Mouse (Mus musculus) c-Kit-negative CD71-positive TER-119-positive erythroid progenitor cells, embryonic 14.5 days (primary cell): ENCODE measurements at regions not wholly inside any gene's neighbourhood (a gene's known extent, or its start where the extent isn't known, plus 50 kb on each side); places are given as distances from the start of the nearest gene placed in this dataset.
A peak's percentile ranks its signal among the peaks of the same experiment; 100 is the strongest.

Experiments used
- DNase-seq: peaks from one replicate; pipeline ENCODE4 v3.0.0-alpha.2; 2013; ENCODE audit warnings: low read depth, low spot score

DNA sequence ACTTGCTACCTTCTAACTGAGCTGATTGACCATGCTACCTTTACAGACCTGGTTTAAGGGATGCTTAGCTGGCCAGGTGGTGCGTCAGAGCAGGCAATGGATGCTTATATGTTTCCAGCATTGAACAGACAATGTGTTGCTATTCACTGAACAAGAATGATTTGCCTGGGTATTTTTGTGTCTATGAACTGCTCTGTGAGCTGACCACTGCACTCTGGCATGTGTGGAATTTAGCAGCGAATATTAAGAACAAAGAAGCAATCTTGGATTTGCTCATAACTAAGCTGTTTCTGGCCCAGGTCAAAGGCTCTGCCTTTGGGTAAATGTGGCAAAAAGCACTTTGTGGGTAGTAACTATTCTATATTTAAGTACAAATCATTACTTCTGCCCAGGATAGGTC, 58.3 kb upstream of the Ccdc39 start:
- no peak for DNase-seq

DNA sequence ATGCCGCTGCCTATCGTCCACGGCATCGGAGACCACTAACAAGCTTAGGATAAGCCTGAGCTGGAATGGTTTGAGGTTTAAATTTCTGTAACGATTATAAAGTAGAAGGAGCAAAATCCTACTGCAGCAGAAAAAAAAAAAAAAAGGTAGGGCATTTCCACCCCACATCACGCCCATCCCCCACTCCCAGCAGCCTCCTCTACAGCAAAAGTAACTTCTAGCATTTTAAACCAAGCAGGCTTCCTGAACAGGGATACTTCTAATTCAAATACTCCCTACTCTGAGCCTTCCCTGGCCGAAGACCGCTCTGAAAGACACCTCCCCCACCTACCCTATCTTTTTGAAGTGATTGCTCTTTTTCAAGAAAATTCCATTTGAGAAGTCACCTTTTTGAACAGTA, 59.2 kb upstream of the Ccdc39 start:
- DNase-seq, result no peak

DNA sequence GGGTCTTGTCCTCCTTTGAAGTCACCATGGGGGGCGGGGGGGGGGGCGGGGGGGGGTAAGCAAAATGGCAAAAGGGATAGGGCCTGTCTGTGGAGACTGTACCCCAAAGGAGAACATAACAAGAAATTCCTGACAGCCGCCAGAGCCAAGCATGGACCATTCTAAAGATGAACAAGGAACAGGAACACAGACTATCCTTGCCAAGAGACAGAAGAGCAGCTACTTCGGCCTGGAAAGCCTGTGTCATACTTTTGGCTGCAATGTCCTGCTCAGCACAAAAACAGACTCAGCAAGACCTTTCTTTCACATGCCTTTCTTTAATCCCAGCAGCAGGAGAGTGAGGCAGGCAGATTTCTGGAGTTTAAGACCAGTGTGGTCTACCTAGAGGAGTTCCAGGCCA, 59.7 kb upstream of the Ccdc39 start:
- DNase-seq, result no peak

DNA sequence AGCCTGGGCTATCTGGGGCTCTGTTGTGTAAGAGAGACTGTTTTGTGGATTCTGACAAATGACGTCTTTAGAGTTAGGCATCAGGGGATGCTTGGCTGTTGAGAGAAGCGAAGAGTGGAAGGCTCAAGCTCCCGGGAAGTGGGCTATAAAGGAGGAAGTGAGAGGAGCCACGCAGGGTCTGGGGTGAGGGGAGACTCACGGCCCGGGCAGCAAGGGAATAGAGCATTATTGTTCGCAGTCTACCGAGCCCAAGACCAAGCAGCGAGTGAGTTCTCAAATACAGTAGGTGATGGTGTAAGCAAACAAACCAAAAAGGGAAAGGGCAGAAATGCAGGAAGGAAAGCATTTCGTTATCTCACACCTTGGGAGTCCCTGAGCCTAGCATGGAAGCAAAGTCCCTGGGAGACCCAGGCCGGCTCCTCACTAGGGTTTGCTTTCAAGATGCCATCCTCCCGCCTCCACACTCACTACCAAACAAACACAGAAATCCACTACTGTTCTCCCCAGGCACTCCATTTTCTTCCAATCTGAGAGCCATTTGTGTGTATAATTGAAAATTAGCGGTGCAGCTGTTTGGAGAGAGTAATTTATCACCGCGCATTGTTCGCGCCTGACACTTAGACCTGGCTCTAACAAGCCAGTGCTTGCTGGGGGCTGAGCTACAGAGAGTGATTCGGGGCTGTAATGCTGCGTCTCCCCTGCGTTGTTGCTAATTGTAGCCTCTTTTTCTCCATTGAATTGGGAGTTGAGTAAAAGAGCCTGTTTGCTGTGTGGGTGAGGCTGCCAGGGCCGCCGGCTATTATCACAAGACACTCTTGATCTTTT, 61.0 kb upstream of the Ccdc39 start:
- no peak for DNase-seq

DNA sequence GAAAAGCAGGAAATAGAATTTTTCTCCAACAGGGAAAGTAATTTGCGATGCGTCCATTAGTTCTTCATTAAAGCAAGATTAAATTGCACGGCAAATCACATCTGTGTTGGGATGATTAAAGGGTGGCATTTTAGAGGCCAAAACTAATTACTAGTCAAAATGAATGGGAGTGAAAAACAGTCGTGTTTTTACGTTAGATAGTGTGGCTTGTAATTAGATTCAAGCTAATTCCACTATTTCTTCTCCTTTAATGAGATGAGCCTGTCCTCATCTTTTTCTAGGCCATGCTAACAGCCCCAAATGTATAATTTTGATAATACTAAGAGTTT, 61.5 kb upstream of the Ccdc39 start:
- no peak for DNase-seq

DNA sequence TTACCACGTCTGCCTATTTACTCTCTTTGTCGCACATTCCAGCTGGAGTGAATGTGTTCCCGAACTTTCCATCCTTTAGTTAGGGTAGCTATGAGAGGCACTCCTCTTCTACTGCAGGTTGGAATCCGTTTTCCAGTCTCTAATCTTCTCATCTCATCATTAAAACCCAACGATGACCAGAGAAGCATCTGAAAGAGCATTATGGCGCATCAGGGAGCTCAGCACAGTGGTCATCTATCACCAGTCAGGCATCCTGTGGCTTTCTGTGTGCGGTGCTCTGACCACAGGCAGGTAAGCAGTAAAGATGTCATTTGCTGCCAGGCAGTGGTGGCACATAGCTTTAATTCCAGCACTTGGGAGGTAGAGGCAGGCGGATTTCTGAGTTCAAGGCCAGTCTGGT, 63.0 kb upstream of the Ccdc39 start:
- DNase-seq, result no peak

DNA sequence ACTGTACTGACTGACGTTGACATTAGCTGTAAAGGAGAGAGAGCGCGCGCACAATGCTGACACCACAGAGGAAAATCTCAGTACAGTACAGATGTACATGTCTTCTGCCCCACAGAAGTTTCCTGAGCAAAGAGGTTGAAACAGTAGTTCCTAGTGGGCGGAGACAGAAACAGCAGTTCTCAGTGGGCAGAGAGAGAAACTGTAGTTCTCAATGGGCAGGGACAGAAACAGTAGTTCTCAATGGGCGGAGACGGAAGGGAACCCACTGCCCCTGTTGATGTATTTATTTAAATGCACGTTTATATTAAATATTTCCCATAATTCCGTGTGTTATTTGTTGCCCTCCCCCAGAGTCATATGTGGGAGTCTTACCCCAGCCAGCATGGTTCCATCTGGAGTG, 67.4 kb upstream of the Ccdc39 start:
- DNase-seq, result no peak

DNA sequence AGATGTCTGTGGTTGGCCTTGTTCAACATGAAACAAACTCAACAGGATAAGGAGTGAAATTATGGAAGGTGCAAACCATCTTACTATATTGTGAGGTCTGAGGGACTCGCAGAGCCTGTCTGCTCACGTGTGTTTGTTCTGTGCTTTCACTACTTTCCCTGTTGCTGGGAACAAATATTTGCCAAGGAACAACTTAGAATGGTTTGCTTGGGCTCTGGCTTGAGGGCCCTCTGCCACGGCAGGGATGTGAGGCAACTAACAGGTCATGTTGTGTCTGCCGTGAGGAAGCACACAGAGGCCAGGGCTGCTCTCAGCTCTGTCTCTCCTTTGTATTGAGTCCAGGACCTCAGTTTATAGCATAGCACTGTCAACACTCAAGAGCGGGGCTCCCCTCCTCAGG, 69.4 kb upstream of the Ccdc39 start:
- no peak for DNase-seq

DNA sequence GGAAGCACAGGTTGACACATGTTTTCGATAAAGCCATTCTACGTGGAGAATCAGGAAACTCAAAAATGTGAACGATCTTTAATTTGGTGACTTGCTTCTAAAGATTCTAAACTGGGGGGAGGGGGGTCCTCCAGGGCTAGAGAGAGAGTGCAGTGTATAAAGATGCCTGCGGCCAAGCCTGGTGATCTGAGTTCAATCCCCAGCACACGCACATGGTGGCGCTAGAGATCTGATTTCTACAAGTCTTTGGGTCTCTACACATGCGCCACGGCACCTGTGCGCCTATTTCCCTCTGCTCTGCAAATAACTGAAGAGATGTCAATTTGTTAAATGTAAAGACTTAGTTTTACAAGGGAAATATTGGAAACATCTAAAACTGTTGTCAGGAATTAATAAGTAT, 70.3 kb upstream of the Ccdc39 start:
- no peak for DNase-seq

DNA sequence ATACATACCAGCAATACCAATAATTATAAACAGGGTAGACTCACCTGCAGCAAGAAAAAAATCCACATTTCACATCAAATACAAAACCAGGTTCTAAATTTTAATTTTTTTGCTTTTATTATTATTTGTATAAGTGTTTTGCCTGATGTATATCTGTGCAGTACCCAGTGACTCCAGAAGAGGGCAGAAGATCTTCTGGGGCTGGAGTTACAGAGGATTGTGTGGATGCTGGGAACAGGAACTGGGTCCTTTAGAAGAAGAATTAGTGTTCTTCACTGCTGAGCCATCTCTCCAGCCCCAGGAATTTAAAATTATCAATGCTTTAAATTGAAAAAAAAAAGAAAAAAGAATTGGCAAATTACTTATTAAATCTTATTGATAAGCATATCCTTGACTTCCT, 71.7 kb upstream of the Ccdc39 start:
- no peak for DNase-seq

DNA sequence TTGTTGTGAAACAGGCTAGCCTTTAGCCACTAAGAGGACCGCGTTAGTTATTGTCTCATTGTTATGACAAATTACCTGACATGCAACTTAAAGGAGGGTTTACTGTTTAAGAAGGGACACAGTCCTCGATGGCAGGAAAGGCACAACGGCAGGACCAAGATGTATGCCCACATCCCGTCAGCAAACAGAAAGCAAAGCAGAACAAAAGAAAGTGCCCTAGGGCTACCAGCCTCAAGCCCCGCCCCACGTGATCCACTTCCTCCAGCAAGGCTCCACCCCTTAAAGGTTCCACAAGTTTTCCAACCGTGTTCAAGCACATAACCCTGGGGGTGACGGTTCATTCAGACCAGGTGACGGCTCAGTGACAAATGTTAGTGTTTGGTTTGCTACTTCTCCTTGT, 72.2 kb upstream of the Ccdc39 start:
- no peak for DNase-seq

DNA sequence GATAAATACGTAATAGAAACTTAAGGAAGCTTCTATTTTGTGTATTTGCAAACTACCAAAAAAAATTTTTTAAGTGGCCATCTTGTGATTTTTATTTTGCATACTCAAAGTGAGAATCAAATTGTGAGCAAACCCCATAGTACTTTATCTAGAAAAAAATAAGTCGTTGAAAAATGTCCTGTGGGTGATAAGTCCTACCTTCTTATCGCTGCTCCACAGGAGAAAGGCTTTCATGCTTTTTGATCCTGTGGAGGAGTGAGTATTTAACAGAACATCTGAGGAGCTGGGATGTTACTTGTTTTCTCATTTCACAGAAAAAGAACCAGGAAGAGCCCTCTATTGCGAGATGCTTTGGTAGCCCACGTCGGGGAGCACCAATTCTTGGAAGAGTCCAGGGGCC, 72.7 kb upstream of the Ccdc39 start:
- no peak for DNase-seq

DNA sequence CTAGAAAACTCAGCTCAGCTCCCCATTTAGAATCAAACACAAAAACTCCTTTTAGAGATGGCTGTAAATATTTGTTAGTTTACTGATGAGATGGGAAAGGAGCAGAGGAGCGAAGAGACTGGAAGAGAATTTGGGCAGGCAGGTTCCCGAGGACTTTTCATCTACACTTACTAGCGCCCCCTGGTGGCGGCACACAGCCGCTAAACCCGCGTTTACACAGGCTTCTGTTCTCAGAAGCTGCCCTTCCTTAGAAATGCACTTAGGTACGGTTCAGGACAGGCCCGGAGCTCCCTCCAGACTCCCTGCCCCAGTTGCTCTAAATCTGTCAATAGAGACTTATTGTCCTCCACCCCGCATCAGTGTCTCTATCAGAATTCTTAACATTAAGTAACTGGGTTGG, 74.7 kb upstream of the Ccdc39 start:
- peak; percentile 16 for DNase-seq

DNA sequence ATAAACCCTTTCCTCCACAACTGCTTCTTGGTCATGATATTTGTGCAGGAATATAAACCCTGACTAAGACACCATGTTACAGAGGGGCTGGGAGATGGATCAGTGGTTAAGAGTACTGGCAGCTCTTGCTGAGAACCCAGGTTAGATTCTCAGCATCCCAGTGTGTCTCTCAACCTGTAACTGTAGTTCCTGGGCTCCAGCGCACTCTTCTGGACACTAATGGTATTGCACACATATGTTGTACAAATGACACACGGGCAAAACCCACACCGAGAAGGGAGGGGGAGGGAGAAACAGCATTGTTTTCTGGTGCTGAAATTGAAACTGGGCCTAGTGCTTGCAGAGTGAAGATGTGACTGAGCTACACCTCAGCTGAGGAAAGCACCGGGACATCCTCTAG, 81.0 kb upstream of the Ccdc39 start:
- no peak for DNase-seq

DNA sequence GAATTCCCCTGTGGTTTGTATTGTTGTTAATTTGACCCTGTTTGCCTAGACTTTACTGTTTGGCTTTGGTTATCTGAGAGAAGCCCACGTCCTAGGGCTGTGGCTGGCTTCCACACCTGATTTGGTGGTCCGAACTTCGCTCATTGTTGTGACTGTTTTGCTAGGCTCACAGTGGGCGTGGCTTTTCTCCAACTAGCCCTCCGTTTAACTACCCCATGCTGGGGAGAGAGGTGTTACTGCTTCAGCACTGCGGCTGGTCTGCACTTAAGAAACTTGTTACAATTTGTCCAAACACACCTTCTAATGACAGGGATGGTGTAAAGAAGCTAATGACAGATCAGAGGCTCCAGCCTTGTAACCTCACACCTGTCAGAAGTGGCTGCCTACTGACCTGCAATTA, 64.7 kb upstream of the Fxr1 start:
- no peak for DNase-seq

DNA sequence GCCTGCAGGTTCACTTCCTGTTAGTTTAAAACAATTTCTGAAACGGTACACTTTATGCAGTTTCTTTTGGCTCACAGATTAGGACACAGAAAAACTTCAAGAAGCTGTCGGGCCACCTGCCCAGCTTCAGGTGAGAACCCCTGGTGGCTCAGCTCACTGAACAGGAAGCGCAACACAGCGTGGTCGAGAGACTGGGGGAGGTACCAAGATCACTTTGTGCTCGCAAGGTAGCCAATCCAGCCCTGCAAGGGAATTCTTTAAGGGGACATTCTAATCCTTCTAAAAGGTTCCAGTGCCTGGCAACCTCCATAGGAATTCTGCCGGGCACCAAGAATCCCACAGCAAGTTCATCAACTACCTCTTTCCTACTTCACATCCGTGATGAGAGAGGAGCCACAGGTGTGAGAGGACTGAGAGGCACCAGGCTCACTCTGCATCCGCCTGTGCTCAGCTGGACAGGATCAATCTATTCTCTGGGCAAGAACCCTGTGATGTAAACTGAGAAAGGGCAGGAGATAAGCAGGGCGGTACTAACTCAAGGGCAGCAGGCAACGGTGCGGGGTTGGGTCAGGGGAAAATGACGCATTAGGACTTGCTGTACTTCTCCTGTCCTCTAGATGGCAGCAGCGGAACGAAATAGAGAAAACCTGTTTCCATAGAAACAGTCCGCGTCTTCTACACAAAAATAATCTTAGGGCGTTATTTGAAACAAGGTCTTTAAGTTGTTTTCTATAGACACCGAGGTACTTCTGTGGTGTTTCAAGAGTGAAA, 63.7 kb upstream of the Fxr1 start:
- peak; percentile 57 for DNase-seq

DNA sequence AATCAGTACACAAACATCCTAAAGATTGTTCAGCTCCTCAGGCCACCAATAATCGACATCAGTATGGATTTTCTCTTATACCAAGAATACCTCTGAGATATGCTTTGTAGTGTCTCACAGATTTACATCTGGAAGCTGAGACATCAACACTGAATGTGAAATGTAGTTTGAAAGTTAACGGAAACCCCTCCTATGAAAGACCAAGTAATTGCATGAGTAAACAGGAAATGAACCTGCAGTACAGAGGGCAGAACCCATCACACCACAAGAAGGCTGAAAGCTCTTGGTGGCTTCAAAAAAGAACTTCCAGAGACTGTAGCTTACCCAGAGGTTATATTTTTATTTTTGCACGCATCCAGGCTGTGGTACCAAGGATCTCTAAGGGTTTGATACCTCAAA, 63.1 kb upstream of the Fxr1 start:
- no peak for DNase-seq

DNA sequence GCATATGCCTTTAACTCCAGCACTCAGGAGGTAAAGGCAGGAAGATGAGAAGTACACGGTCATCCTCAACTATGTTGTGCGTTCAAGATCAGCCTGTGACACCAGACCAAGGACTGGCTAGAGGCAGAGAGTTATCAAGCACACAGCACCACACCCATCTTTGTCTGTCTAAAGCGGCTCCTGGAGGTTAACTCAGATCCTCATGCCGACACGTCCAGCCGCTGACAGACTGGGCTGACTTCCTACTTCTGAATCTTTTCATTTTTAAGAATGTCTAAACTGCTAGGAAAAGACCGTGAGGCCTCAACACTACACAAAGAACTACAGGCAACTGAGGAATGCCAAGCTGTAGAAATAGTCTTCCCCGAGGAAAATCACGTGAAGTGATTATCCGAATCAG, 62.1 kb upstream of the Fxr1 start:
- no peak for DNase-seq

DNA sequence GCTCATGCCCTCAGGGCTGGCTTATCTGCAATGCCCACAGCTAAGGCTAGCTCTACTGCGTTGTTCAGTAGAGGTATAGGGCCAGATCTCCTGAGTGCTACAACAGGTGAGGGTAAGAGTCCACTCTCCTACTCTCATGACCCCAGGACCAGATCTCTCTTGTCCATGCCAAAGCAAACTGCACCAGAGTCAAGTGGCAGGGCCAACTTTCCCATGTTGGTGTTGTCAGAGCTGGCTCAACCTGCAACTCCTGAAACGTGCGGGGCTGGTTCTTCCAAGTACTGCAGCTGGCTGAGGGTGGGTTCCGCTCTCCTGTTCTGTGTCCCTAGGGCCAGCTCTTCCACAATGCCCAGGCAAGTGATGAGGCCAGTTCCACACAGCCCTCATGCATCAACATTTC, 61.5 kb upstream of the Fxr1 start:
- DNase-seq, result no peak

DNA sequence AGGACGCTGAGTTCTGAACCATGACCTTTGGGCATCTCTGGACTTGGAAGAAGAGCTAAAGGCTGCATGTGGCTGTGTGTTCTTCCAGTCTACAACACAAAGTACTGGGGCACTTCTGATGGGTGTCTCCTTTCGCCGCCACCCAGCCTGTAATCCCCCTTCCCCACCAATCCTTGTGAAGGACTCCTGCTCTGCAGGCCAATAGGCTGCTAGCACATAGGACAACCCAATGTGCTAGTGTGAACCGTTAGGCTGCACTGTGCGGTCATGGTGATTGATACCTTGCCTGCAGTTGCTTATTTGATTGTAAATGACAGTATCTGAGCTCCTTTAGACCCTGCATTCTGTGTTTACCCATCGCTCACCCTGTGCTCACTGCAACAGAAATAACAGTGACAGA, 59.5 kb upstream of the Fxr1 start:
- no peak for DNase-seq

DNA sequence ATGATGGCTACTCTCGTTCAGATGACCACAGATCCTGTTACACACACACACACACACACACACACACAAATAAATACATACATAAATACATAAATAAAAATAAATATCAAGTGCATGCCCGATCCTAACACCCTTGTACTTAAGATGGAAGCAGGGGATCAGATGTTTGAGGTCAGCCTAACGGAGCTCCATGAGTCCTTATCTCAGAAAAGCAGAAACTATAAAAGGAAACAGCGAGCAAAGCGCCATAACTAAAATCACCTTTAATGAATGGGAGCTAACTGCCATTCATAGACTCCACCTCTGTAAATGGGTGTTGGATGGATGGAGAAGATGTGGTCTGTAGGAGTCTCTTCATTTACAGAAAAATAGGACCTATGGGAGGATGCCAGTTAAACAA, 56.8 kb upstream of the Fxr1 start:
- no peak for DNase-seq

DNA sequence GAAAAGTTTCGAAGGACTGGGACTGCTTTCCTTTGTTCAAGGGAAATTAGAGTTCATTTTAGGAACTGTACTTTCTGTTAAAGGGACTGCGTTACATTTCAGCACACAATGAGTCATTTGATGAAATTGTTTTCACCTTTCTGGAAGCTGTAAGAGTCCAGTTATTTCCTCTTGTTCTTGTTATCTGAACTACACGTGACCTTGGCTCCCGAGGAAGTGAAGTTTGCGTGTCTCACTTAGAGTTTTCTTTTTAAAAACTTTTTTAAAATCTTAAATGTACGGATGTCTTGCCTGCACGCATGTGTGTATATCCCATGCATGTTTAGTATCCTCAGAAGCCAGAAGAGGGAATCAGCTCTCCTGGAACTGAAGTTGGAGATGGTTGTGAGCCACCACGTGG, 52.6 kb upstream of the Fxr1 start:
- DNase-seq, result no peak
